Mouse (Mus musculus): ENCODE results near the gene Ltbp1.

- TF ChIP-seq POLR2A (IDR thresholded peaks at IDR 0.05; ENCODE audit: low read depth, low read length) (no peak), CTCF (IDR thresholded peaks at IDR 0.05; ENCODE audit: extremely low read depth, insufficient read length, insufficient replicate concordance, low read depth, low read length) (no peak)
Measured at GRCm38 (mm10) chr17:74995266-74995665, 10.1 kb upstream of the Ltbp1 start.
